ENCODE assay signal across 10 mouse cellular contexts in the genomic region with DNA sequence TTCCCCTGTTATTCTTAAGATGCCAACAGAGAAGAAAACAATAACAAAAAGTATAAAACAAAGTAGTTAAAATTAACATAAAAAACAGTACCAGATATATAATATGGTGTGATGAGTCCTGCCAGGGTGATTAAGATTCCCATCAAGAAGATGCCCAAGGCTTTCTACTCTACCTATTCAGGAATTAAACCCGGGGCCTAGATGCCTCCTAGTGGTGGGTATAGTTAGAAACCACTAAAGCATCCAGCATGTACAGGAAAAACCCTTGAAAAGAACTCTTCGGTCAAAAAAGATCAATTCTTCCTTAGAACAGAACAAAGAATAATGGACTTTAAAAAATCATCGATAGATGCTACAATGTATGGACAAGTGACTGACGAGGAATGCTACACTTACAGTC. TPM values are rescaled to one million over a fixed set of nuclear protein-coding genes. Genes with fewer than 3 reads are reported as not detected.
DNase-seq lines count a peak whose midpoint lies in the region; ATAC-seq and TF ChIP-seq lines count a peak whose summit lies in the region.
"Had no signal": no experiment of that assay in that cellular context is flagged by ENCODE, and none has a peak within 500 bp of the region (broad histone marks: within the 10 kb centered on the region; RNA-seq: fewer than 3 reads in every experiment).

No protein-coding gene starts in this region.

- WGBS in liver, adult 2 months: 84% methylated on average over 4 of the region's 4 CpGs

- no peak for ATAC-seq in cerebellum, adult (ENCODE audit: insufficient number of reproducible peaks, low FRiP score, low TSS enrichment)

- no peak overlapping the region for H3K27ac ChIP-seq in gastrocnemius, adult 2 months
- H3K27ac ChIP-seq in liver, adult 2 months (replicated peaks; ENCODE audit: insufficient read depth, low read depth, low read length): no peak overlapping the region
- H3K27ac ChIP-seq: macrophage had no signal

- no peak for DNase-seq in gastrocnemius, adult 2 months
- no peak for DNase-seq in gastrocnemius, adult 8-10 months (ENCODE audit: low spot score in 2 of 2)
- no peak for DNase-seq in liver, adult 2 months (ENCODE audit: extremely low read depth, low read depth, low spot score)
- DNase-seq in liver (no peak), ES-CJ7 (ENCODE audit: low read depth, low spot score) (peak; percentile 17)
- peak; percentile 33 for DNase-seq in brain, embryonic 14.5 days (ENCODE audit: low read depth)
- no peak for DNase-seq in adrenal gland, postnatal 36 days
- DNase-seq: layer of hippocampus, postnatal 36 days had no signal

- no peak overlapping the region for H3K4me3 ChIP-seq in gastrocnemius, adult 2 months
- H3K4me3 ChIP-seq in liver, adult 2 months (ENCODE audit: insufficient read depth, low read depth, low read length): no peak overlapping the region

- TF ChIP-seq POLR2A in liver, adult 2 months (IDR thresholded peaks at IDR 0.05; ENCODE audit: extremely low read depth, insufficient read depth, low read length): no peak
- TF ChIP-seq POLR2A in brain, embryonic 14.5 days (IDR thresholded peaks at IDR 0.05; ENCODE audit: borderline replicate concordance, extremely low read depth, insufficient read depth, insufficient read length, poor library complexity, severe bottlenecking): no peak

- no peaks in the 10 kb centered on the region for H3K27me3 ChIP-seq in liver, adult 2 months (ENCODE audit: control insufficient read depth, insufficient read depth, low read length)

- H3K36me3 ChIP-seq in liver, adult 2 months (ENCODE audit: control insufficient read depth, insufficient read depth, low read length): peaks cover 28% of the 10 kb centered on the region

- H3K4me1 ChIP-seq in liver, adult 2 months (ENCODE audit: control insufficient read depth, insufficient read depth, low read length): no peaks in the 10 kb centered on the region

- TF ChIP-seq CTCF in gastrocnemius, adult 2 months (IDR thresholded peaks at IDR 0.05): peak; percentile 64
- peak; percentile 21; the same call in 1 of the 2 replicates for TF ChIP-seq CTCF in liver, adult 2 months (IDR thresholded peaks at IDR 0.05; ENCODE audit: low read depth, low read length)
- TF ChIP-seq CTCF in brain, embryonic 14.5 days (IDR thresholded peaks at IDR 0.05; ENCODE audit: borderline replicate concordance, extremely low read depth, insufficient read depth, insufficient read length): peak; percentile 12; the same call in 1 of the 2 replicates

- H3K9ac ChIP-seq in liver, adult 2 months (ENCODE audit: low read depth, low read length): no peak overlapping the region

- intact Hi-C loops in gastrocnemius, adult 2 months (cut with DNase I): no loop called here

- H3K79me2 ChIP-seq in liver, adult 2 months (ENCODE audit: control insufficient read depth, insufficient read depth, low read length): no peaks in the 10 kb centered on the region

RNA-seq across cellular contexts. Expression of a gene that starts 49.4 kb away (rescaled TPM):
- total RNA-seq in gastrocnemius, adult 2 months (2021): 10 to 100 TPM; 19.7 to 22.3 TPM
- 10 to 100 TPM; 14.1 to 16.4 (median 14.5) TPM for total RNA-seq in gastrocnemius, adult 8-10 months (2022)
- total RNA-seq in liver, adult 2 months (2014; rRNA removed): 9.1 and 10.9 TPM in 2 replicates
- 4.2 and 7.9 TPM in 2 replicates for polyA plus RNA-seq in liver, adult 2 months (2012; rRNA removed)
- 43.8 and 66.7 TPM in 2 replicates for polyA plus RNA-seq in brain, embryonic 14.5 days (2012; rRNA removed)
- 10 to 100 TPM; 31.3 to 36.4 TPM for total RNA-seq in adrenal gland, postnatal 36 days (2021)

Comparison
In these comparisons a context has a peak if more than half of its experiments do, and no peak if none do; other contexts are left out.
1. DNase-seq: peak in ES-CJ7 (single experiment) and brain, embryonic 14.5 days (single experiment); none in gastrocnemius, adult 2 months (single experiment), gastrocnemius, adult 8-10 months (0 of 2), liver, adult 2 months (single experiment), liver (single experiment) and adrenal gland, postnatal 36 days (0 of 2).
2. CTCF ChIP-seq: peak in every context shown above with its lines; median percentile 64 in gastrocnemius, adult 2 months; 21 in liver, adult 2 months; 12 in brain, embryonic 14.5 days.